Mouse (Mus musculus): ENCODE measurements around the gene Cyba. TPM values are rescaled to one million over a fixed set of nuclear protein-coding genes. Genes with fewer than 3 reads are reported as not detected.

The Cyba gene
- polyA plus RNA-seq, 1 experiment from 2014 or later, result 647 TPM

- peaks cover 13% of the 10 kb centered on the region; the same call in 1 of the 2 replicates for H3K4me1 ChIP-seq (replicated peaks; ENCODE audit: insufficient read depth, low read length)
- H3K9me3 ChIP-seq (replicated peaks; ENCODE audit: low read length), result no peaks in the 10 kb centered on the region
- 68% methylated on average over 11 of the region's 11 CpGs for WGBS
- ATAC-seq (replicated peaks; ENCODE audit: low FRiP score, low read depth) (no peak), DNase-seq (ENCODE audit: low spot score) (no peak)
- no peak overlapping the region for H3K27ac ChIP-seq
- no peak for TF ChIP-seq CTCF (IDR thresholded peaks at IDR 0.05; ENCODE audit: low read depth)
- no peak overlapping the region for H3K9ac ChIP-seq (ENCODE audit: low read depth, low read length)
- no peak overlapping the region for H3K4me3 ChIP-seq (replicated peaks; ENCODE audit: low read depth, low read length)
- H3K27me3 ChIP-seq (ENCODE audit: insufficient read depth, low read length), result peaks cover 16% of the 10 kb centered on the region
- no peak overlapping the region for H3K4me2 ChIP-seq (ENCODE audit: low read length)
- no peaks in the 10 kb centered on the region for H3K36me3 ChIP-seq (ENCODE audit: insufficient read depth, low read length)
Observed at GRCm38 (mm10) chr8:122457171-122457570, 24.4 kb upstream of the Cyba start.

- no peak for TF ChIP-seq CTCF (IDR thresholded peaks at IDR 0.05; ENCODE audit: low read depth)
- Histone ChIP-seq H3K4me1 (replicated peaks; ENCODE audit: insufficient read depth, low read length) (no peaks in the 10 kb centered on the region), H3K4me3 (replicated peaks; ENCODE audit: low read depth, low read length) (no peak overlapping the region), H3K9ac (ENCODE audit: low read depth, low read length) (no peak overlapping the region), H3K36me3 (ENCODE audit: insufficient read depth, low read length) (no peaks in the 10 kb centered on the region), H3K27ac (no peak overlapping the region), H3K27me3 (ENCODE audit: insufficient read depth, low read length) (0 out of 2 replicates have a peak, but pooled peaks cover 5% of the 10 kb centered on the region), H3K9me3 (replicated peaks; ENCODE audit: low read length) (no peaks in the 10 kb centered on the region), H3K4me2 (ENCODE audit: low read length) (no peak overlapping the region)
- no peak for ATAC-seq (replicated peaks; ENCODE audit: low FRiP score, low read depth)
- 82% methylated on average over 6 of the region's 6 CpGs for WGBS
- DNase-seq (ENCODE audit: low spot score), result no peak
Observed at GRCm38 (mm10) chr8:122454409-122454808, 21.7 kb upstream of the Cyba start.

- Histone ChIP-seq H3K9me3 (replicated peaks; ENCODE audit: low read length) (no peaks in the 10 kb centered on the region), H3K4me1 (replicated peaks; ENCODE audit: insufficient read depth, low read length) (no peaks in the 10 kb centered on the region)
- no peak for ATAC-seq (replicated peaks; ENCODE audit: low FRiP score, low read depth)
Observed at GRCm38 (mm10) chr8:122452154-122452553, 19.4 kb upstream of the Cyba start.

GRCm38 (mm10) chr8:122451161-122451703, 18.5 kb upstream of the Cyba start:
- H3K4me3 ChIP-seq (replicated peaks; ENCODE audit: low read depth, low read length), result no peak overlapping the region
- no peak overlapping the region for H3K9ac ChIP-seq (ENCODE audit: low read depth, low read length)
- no peak for ATAC-seq (replicated peaks; ENCODE audit: low FRiP score, low read depth)
- no peaks in the 10 kb centered on the region for H3K36me3 ChIP-seq (ENCODE audit: insufficient read depth, low read length)
- no peak for DNase-seq (ENCODE audit: low spot score)
- no peak for TF ChIP-seq CTCF (IDR thresholded peaks at IDR 0.05; ENCODE audit: low read depth)
- no peak overlapping the region for H3K4me2 ChIP-seq (ENCODE audit: low read length)
- no peaks in the 10 kb centered on the region for H3K27me3 ChIP-seq (ENCODE audit: insufficient read depth, low read length)
- 72% methylated on average over 7 of the region's 7 CpGs for WGBS
- no peak overlapping the region for H3K27ac ChIP-seq
- H3K9me3 ChIP-seq (replicated peaks; ENCODE audit: low read length), result no peaks in the 10 kb centered on the region
- no peaks in the 10 kb centered on the region for H3K4me1 ChIP-seq (replicated peaks; ENCODE audit: insufficient read depth, low read length)

More at GRCm38 (mm10) chr8:122452154-122452553, 19.4 kb upstream of the Cyba start:
- DNase-seq (ENCODE audit: low spot score), result no peak
- Histone ChIP-seq H3K27ac (no peak overlapping the region), H3K9ac (ENCODE audit: low read depth, low read length) (no peak overlapping the region), H3K4me3 (replicated peaks; ENCODE audit: low read depth, low read length) (no peak overlapping the region), H3K4me2 (ENCODE audit: low read length) (no peak overlapping the region), H3K27me3 (ENCODE audit: insufficient read depth, low read length) (0 out of 2 replicates have a peak, but pooled peaks cover 2% of the 10 kb centered on the region), H3K36me3 (ENCODE audit: insufficient read depth, low read length) (no peaks in the 10 kb centered on the region)
- 90% methylated on average over 6 of the region's 10 CpGs for WGBS
- no peak for TF ChIP-seq CTCF (IDR thresholded peaks at IDR 0.05; ENCODE audit: low read depth)

GRCm38 (mm10) chr8:122445203-122445602, 12.5 kb upstream of the Cyba start:
- Histone ChIP-seq H3K9ac (ENCODE audit: low read depth, low read length) (no peak overlapping the region), H3K27me3 (ENCODE audit: insufficient read depth, low read length) (no peaks in the 10 kb centered on the region), H3K4me2 (ENCODE audit: low read length) (peak overlapping the region; percentile 96; the same call in 1 of the 2 replicates), H3K4me1 (replicated peaks; ENCODE audit: insufficient read depth, low read length) (0 out of 2 replicates have a peak, but pooled peaks cover 7% of the 10 kb centered on the region), H3K9me3 (replicated peaks; ENCODE audit: low read length) (no peaks in the 10 kb centered on the region), H3K4me3 (replicated peaks; ENCODE audit: low read depth, low read length) (no peak overlapping the region), H3K36me3 (ENCODE audit: insufficient read depth, low read length) (no peaks in the 10 kb centered on the region), H3K27ac (no peak overlapping the region)
- no peak for ATAC-seq (replicated peaks; ENCODE audit: low FRiP score, low read depth)
- WGBS, result 48% methylated on average over 3 of the region's 3 CpGs
- DNase-seq (ENCODE audit: low spot score), result no peak
- TF ChIP-seq CTCF (IDR thresholded peaks at IDR 0.05; ENCODE audit: low read depth), result peak; percentile 52

DNA sequence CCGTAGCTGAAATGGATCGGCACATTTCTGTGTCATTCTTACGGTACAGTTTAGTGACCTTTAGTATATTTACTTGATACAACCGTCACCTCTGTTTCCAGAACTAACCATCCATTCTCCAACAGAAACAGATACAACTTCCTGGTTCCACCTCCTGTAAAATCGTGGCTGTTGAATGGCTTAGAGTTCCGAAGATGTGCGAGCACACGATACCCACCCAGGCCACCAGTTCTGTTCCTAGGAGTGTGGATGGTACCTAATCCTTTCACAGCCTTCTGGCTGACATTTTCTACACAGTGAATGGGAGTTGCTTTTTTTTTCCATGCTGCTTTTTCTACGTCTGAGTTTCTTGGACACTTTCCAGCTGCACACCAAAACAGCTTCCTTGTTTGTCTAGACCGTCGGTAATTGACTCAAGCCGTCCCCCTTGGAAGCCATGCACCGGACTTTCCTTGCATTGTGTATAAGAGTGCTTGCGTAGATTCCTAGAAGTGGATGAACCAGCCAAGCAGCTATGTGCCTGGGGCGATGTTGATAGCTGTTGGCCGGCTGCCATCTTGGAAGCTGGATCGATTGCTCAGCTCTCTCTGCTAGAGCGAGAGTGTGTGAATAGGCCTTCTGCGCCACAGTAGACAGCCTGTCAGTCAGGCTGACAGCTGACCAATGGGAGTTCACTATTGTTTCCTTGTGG, 11.5 kb upstream of the Cyba start:
- H3K36me3 ChIP-seq (ENCODE audit: insufficient read depth, low read length), result no peaks in the 10 kb centered on the region
- WGBS, result 6% methylated on average over 19 of the region's 19 CpGs
- H3K4me1 ChIP-seq (replicated peaks; ENCODE audit: insufficient read depth, low read length), result 0 out of 2 replicates have a peak, but pooled peaks cover 7% of the 10 kb centered on the region
- H3K9ac ChIP-seq (ENCODE audit: low read depth, low read length), result peak overlapping the region; percentile 60
- H3K27me3 ChIP-seq (ENCODE audit: insufficient read depth, low read length), result no peaks in the 10 kb centered on the region
- ATAC-seq (replicated peaks; ENCODE audit: low FRiP score, low read depth) (no peak; the same call in 1 of the 2 replicates), DNase-seq (ENCODE audit: low spot score) (peak; percentile 76)
- peak overlapping the region; percentile 92 for H3K27ac ChIP-seq
- TF ChIP-seq CTCF (IDR thresholded peaks at IDR 0.05; ENCODE audit: low read depth), result no peak
- H3K9me3 ChIP-seq (replicated peaks; ENCODE audit: low read length), result no peaks in the 10 kb centered on the region
- H3K4me2 ChIP-seq (ENCODE audit: low read length), result peak overlapping the region; percentile 96
- peak overlapping the region; percentile 53 for H3K4me3 ChIP-seq (replicated peaks; ENCODE audit: low read depth, low read length)

Measured in kidney, postnatal 0 days (tissue).